Mouse (Mus musculus) C2C12 (cell line): ENCODE results near the gene Nrxn1.

Experiments used
- CTCF ChIP-seq: IDR thresholded peaks from one replicate; pipeline ENCODE4 v1.5.1; 2011; ENCODE audit not compliant: control insufficient read depth, insufficient read depth, insufficient read length
- MAX ChIP-seq: IDR thresholded peaks from one replicate; pipeline ENCODE4 v1.6.1; 2011; ENCODE audit warnings: mild to moderate bottlenecking, control low read depth
- MYOD1 ChIP-seq: IDR thresholded peaks from one replicate; pipeline ENCODE4 v1.6.1; 2011; ENCODE audit warnings: low read depth; ENCODE audit not compliant: control insufficient read depth, insufficient read length
- MYOG ChIP-seq: IDR thresholded peaks from one replicate; pipeline ENCODE4 v1.6.1; 2011; ENCODE audit not compliant: control insufficient read depth, insufficient read length; ENCODE audit errors: extremely low read depth
- USF1 ChIP-seq: IDR thresholded peaks from one replicate; pipeline ENCODE4 v1.6.1; 2011; ENCODE audit warnings: low read depth, mild to moderate bottlenecking, control low read depth, moderate library complexity

DNA sequence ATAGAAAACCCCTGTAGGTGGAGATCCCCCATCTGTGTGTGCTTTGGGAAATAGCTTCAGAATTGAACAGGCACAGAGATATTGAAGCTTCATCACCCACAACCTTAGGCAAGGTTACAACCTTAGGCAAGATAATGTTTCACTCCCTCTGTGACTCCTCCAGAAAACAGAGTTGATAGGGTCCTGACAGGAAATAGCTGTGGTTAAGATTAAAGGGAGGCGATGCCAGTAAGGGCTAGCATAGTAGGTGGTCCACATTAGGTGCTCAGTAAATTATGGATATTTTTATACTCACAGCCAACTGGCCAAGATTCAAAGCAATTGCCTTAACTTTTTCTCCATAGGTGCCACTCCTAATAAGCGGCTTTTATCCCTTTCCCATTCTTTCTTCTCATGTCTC, 284.6 kb downstream of the Nrxn1 start:
- TF ChIP-seq CTCF = no peak
- TF ChIP-seq USF1 = no peak
- no peak for TF ChIP-seq MYOG
- no peak for TF ChIP-seq MAX
- TF ChIP-seq MYOD1 = no peak
